Mouse (Mus musculus) heart, embryonic 12.5 days (tissue): ENCODE data around the gene Lama2. TPM values are rescaled to one million over a fixed set of nuclear protein-coding genes. Genes with fewer than 3 reads are reported as not detected.

Source experiments
- ATAC-seq: fragments of 200-750 bp; cut with Nextera tagmentation; 2 replicates; pipeline ENCODE4 v1.8.0; 2017; ENCODE audit warnings: moderate TSS enrichment, moderate library complexity; ENCODE audit not compliant: insufficient number of reproducible peaks, low FRiP score
- H3K27ac ChIP-seq: fragments of 300-500 bp; sonication (generic); 2 replicates; pipeline ENCODE4 v1.5.1; 2016; ENCODE audit warnings: mild to moderate bottlenecking, moderate library complexity; ENCODE audit not compliant: poor library complexity, severe bottlenecking
- H3K27me3 ChIP-seq: fragments of 300-500 bp; sonication (generic); replicated peaks from 2 replicates; pipeline ENCODE4 v1.6.1; 2016; ENCODE audit warnings: mild to moderate bottlenecking, moderate library complexity
- H3K36me3 ChIP-seq: fragments of 300-500 bp; sonication (generic); 2 replicates; pipeline ENCODE4 v1.6.1; 2016; ENCODE audit warnings: mild to moderate bottlenecking, moderate library complexity
- H3K4me1 ChIP-seq: fragments of 300-500 bp; sonication (generic); replicated peaks from 2 replicates; pipeline ENCODE4 v1.6.1; 2016; ENCODE audit warnings: mild to moderate bottlenecking
- H3K4me2 ChIP-seq: fragments of 300-500 bp; sonication (generic); 2 replicates; pipeline ENCODE4 v1.6.1; 2016; ENCODE audit warnings: mild to moderate bottlenecking, moderate library complexity
- H3K4me3 ChIP-seq: fragments of 300-500 bp; sonication (generic); 2 replicates; pipeline ENCODE4 v1.5.1; 2016; ENCODE audit warnings: mild to moderate bottlenecking
- H3K9ac ChIP-seq: fragments of 300-500 bp; sonication (generic); 2 replicates; pipeline ENCODE4 v1.6.1; 2016; ENCODE audit warnings: mild to moderate bottlenecking, moderate library complexity
- H3K9me3 ChIP-seq: fragments of 300-500 bp; sonication (generic); replicated peaks from 2 replicates; pipeline ENCODE4 v1.6.1; 2016; ENCODE audit warnings: mild to moderate bottlenecking, moderate library complexity
- WGBS: fragments of 180-500 bp; shearing (Covaris S2); methylation state at CpG from one replicate; pipeline ENCODE4 v1.1.7; 2016; 5-methylcytosine and 5-hydroxymethylcytosine counted together
- polyA plus RNA-seq: library from polyadenylated mRNA; unstranded; fragments of >200 nt; fragmentation: Nextera tagmentation; extraction: Ambion mirVana; gene quantifications from 2 replicates; pipeline ENCODE4 v1.2.1, GENCODE M21; 2016

The Lama2 gene
- polyA plus RNA-seq, 1 experiment from 2014 or later, result 14.1 TPM

GRCm38 (mm10) chr10:27533217-27533616 lies 86.3 kb downstream of the Lama2 start:
- WGBS, result 51% methylated on average over 2 of the region's 2 CpGs
- Histone ChIP-seq H3K4me1 (no peaks in the 10 kb centered on the region), H3K27me3 (no peaks in the 10 kb centered on the region), H3K9me3 (no peaks in the 10 kb centered on the region), H3K4me2 (no peak overlapping the region), H3K27ac (no peak overlapping the region), H3K36me3 (no peaks in the 10 kb centered on the region), H3K4me3 (no peak overlapping the region), H3K9ac (no peak overlapping the region)
- no peak for ATAC-seq

DNA sequence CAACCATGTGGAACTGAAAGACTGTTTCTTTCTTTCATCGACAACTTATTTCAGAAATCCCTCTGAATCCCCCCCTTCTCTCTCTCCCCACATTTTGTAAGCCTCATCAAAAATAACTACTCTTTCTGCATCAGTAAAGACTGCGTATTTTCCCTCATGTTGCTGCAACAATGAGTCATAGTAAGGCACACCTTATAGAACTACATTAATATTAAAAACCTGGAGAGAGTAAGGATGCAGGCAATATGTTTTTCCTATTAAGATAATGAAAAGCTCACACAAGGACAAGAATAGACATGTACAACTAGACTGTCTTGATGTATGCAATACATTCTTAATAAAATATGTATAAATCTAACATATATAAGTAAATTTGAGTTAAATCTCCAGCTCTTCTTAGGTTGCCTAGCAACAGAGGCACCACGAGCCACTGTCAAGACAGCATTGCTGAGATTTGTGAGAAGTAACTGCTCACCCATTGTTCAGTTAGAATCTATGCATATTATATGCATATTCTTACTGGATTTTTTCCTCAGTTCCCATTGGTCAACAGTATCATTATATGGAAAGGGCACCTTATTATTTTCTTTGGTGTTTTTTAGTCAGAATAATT lies 110.6 kb downstream of the Lama2 start:
- H3K4me1 ChIP-seq, result no peaks in the 10 kb centered on the region
- no peaks in the 10 kb centered on the region for H3K9me3 ChIP-seq
- H3K4me3 ChIP-seq, result no peak overlapping the region
- no peak overlapping the region for H3K9ac ChIP-seq
- no peaks in the 10 kb centered on the region for H3K36me3 ChIP-seq
- H3K4me2 ChIP-seq, result no peak overlapping the region
- H3K27ac ChIP-seq, result no peak overlapping the region
- no peaks in the 10 kb centered on the region for H3K27me3 ChIP-seq
- WGBS, result 74% methylated on average over 3 of the region's 3 CpGs
- no peak for ATAC-seq

GRCm38 (mm10) chr10:27500863-27501262 lies 118.7 kb downstream of the Lama2 start:
- no peaks in the 10 kb centered on the region for H3K4me1 ChIP-seq
- H3K36me3 ChIP-seq, result no peaks in the 10 kb centered on the region
- H3K27ac ChIP-seq, result no peak overlapping the region
- H3K27me3 ChIP-seq, result no peaks in the 10 kb centered on the region
- no peaks in the 10 kb centered on the region for H3K9me3 ChIP-seq
- WGBS, result 86% methylated on average over 3 of the region's 3 CpGs
- no peak overlapping the region for H3K4me2 ChIP-seq
- ATAC-seq, result no peak
- no peak overlapping the region for H3K9ac ChIP-seq
- H3K4me3 ChIP-seq, result no peak overlapping the region

- Histone ChIP-seq H3K4me3 (no peak overlapping the region), H3K27me3 (no peaks in the 10 kb centered on the region), H3K4me1 (peaks cover 5% of the 10 kb centered on the region; the same call in 1 of the 2 replicates), H3K27ac (no peak overlapping the region), H3K9ac (no peak overlapping the region), H3K4me2 (no peak overlapping the region), H3K9me3 (no peaks in the 10 kb centered on the region), H3K36me3 (no peaks in the 10 kb centered on the region)
- WGBS, result 63% methylated on average over 1 of the region's 1 CpGs
- no peak for ATAC-seq
These were observed 131.1 kb downstream of the Lama2 start for GRCm38 (mm10) chr10:27488452-27488851.

- ATAC-seq, result no peak
- Histone ChIP-seq H3K27me3 (no peaks in the 10 kb centered on the region), H3K36me3 (no peaks in the 10 kb centered on the region), H3K9me3 (no peaks in the 10 kb centered on the region), H3K27ac (no peak overlapping the region), H3K9ac (no peak overlapping the region), H3K4me2 (no peak overlapping the region), H3K4me3 (no peak overlapping the region), H3K4me1 (peaks cover 5% of the 10 kb centered on the region; the same call in 1 of the 2 replicates)
- WGBS, result 75% methylated on average over 1 of the region's 1 CpGs
These were observed 135.5 kb downstream of the Lama2 start for GRCm38 (mm10) chr10:27484041-27484440.

DNA sequence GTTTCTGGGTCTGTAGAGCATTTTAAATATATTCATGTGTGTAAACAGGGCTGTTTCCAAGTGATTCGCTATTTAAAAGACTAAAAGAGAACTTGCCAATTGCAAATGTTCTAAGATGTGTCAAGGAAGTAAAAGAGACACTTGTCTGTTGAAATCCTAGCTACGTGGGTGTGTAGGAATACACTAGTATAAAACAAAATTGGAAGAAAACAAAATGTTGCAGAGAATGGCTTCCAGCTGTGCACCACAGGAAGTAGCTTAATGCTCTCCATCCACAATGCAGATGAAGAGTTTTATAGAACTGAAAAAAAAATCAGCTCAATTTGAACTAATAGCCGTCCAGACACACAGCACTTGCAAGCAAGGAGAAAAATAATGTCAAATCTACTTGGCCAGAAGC lies 144.0 kb downstream of the Lama2 start:
- no peaks in the 10 kb centered on the region for H3K4me1 ChIP-seq
- no peak overlapping the region for H3K27ac ChIP-seq
- 62% methylated on average over 3 of the region's 3 CpGs for WGBS
- H3K9me3 ChIP-seq, result no peaks in the 10 kb centered on the region
- no peak overlapping the region for H3K4me3 ChIP-seq
- no peak for ATAC-seq
- no peaks in the 10 kb centered on the region for H3K36me3 ChIP-seq
- H3K9ac ChIP-seq, result no peak overlapping the region
- no peaks in the 10 kb centered on the region for H3K27me3 ChIP-seq
- H3K4me2 ChIP-seq, result no peak overlapping the region

DNA sequence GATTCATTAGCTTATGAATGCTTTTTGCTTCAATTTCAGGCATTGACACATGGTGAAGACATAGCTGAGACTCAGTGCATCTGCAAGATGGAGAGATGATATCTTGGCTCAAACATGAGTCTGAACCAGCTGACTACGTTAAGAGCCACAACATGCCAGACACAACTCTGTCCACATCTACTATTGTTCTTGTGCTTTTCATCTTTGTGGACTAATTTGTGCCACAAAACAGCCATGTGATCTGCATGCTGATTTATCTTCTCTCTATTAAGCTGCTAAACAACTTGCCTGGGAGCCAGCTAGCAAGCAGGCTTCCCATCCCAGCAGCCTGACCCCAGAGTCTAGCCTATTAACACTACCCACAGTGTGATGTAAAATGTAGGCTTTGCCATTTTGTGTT lies 151.3 kb downstream of the Lama2 start:
- ATAC-seq, result no peak
- Histone ChIP-seq H3K27ac (no peak overlapping the region), H3K9ac (no peak overlapping the region), H3K27me3 (no peaks in the 10 kb centered on the region), H3K4me1 (no peaks in the 10 kb centered on the region), H3K36me3 (no peaks in the 10 kb centered on the region), H3K4me2 (no peak overlapping the region), H3K9me3 (no peaks in the 10 kb centered on the region), H3K4me3 (no peak overlapping the region)
- 85% methylated on average over 1 of the region's 1 CpGs for WGBS

DNA sequence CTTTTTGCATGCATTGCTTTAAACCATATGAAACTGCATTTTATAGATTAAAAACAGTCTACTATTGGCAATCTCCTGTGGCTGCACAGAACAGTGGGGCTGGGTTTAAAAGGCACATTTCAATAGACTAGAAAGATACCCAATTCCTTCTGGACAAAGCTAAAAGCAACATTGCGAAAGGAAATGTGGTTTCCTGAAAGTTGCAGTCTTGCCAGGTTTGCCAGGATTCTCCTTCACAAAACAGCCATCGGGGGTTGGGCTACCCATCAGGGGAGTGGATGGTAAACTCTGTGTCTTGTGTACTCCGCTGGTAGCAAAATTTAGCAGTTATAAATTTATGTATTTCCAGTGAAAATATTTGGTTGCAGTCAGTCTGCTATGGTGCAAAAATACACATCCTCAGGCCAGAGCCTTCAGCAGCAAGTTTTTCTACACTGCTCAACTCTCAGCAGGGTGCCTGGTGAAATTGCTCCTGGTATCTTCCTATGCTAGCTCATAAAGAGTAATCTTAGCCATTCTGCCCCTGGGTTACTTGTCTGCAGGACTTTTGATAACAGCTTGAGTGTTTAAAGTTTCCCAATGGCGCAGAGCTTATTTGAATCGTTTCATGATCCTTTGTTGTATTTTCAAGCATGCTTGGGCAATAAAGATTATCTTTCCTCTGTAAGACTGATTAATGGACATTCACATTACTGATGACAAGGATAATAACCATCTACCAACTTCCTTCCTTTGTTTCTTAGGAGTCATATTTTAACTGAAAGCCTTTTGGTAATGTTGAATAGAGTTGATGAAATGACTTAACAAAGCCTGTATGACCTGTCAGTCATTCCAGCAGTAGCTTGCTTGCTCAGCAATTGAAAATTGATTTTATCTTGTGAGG lies 205.7 kb downstream of the Lama2 start:
- ATAC-seq, result no peak
- Histone ChIP-seq H3K4me2 (no peak overlapping the region), H3K4me1 (no peaks in the 10 kb centered on the region; the same call in 1 of the 2 replicates), H3K27ac (no peak overlapping the region), H3K36me3 (no peaks in the 10 kb centered on the region), H3K9ac (no peak overlapping the region), H3K4me3 (no peak overlapping the region), H3K9me3 (no peaks in the 10 kb centered on the region), H3K27me3 (no peaks in the 10 kb centered on the region)
- 58% methylated on average over 5 of the region's 5 CpGs for WGBS

GRCm38 (mm10) chr10:27390753-27391152 lies 228.8 kb downstream of the Lama2 start:
- H3K9ac ChIP-seq, result no peak overlapping the region
- H3K27ac ChIP-seq, result no peak overlapping the region
- no peak for ATAC-seq
- no peaks in the 10 kb centered on the region for H3K9me3 ChIP-seq
- no peaks in the 10 kb centered on the region for H3K27me3 ChIP-seq
- 79% methylated on average over 1 of the region's 1 CpGs for whole genome bisulfite sequencing
- H3K4me1 ChIP-seq, result no peaks in the 10 kb centered on the region
- no peak overlapping the region for H3K4me2 ChIP-seq
- no peak overlapping the region for H3K4me3 ChIP-seq
- no peaks in the 10 kb centered on the region for H3K36me3 ChIP-seq

DNA sequence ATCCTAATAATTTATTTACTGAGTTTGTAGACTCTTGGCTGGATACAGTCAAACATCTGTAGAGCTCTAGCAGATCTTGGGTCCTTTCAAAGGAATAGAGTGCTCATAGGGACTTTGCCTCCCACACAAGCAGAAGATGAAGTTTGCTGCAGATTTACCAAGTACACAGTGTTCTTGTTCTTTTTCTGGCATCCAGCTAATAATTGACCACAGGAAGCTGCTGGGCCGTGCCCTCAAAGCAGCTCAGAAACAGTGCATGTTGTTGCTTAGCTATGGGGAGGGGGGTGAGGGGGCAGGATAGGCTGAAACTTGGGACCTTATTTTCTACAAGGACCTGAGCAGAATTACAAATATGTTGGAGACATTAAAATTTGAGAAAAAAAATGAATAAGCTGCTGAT lies 232.0 kb downstream of the Lama2 start:
- Histone ChIP-seq H3K36me3 (no peaks in the 10 kb centered on the region), H3K4me3 (no peak overlapping the region), H3K4me1 (no peaks in the 10 kb centered on the region), H3K9me3 (no peaks in the 10 kb centered on the region), H3K27ac (no peak overlapping the region), H3K9ac (no peak overlapping the region), H3K27me3 (no peaks in the 10 kb centered on the region), H3K4me2 (no peak overlapping the region)
- 74% methylated on average over 1 of the region's 1 CpGs for WGBS
- no peak for ATAC-seq

DNA sequence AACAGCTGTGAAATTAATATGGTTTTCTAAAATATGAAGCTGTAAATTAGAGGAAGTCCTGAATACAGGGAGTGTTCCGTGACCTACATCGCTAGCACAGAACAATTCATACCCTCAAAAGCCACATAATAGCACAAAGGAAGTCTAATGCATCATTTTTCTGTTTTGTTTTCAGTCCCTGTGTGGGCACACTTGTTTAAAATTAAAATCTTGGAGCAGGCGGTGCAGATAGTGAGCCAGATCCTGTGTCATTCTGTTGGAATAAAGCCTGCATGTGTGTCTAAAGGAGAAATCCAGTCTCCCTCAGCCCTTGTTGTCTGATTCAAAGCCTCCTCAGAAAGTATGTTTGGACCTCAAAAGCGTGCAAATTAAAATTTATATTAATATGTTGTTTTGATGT lies 234.9 kb downstream of the Lama2 start:
- 84% methylated on average over 4 of the region's 4 CpGs for WGBS
- Histone ChIP-seq H3K4me3 (no peak overlapping the region), H3K4me1 (no peaks in the 10 kb centered on the region), H3K27me3 (no peaks in the 10 kb centered on the region), H3K36me3 (no peaks in the 10 kb centered on the region), H3K9me3 (no peaks in the 10 kb centered on the region), H3K27ac (no peak overlapping the region), H3K9ac (no peak overlapping the region), H3K4me2 (no peak overlapping the region)
- ATAC-seq, result no peak
